Mouse (Mus musculus) urinary bladder, adult 2 months (tissue): ENCODE data around the gene Dcakd. TPM values are rescaled to one million over a fixed set of nuclear protein-coding genes. Genes with fewer than 3 reads are reported as not detected.
A peak's percentile ranks its signal among the peaks of the same experiment; 100 is the strongest.

Experiments used
- DNase-seq: peaks from one replicate; pipeline ENCODE4 v3.0.0; 2022; ENCODE audit warnings: low spot score
- polyA plus RNA-seq: library from polyadenylated mRNA; depleted of rRNA; stranded (reverse); fragments of >200 nt; gene quantifications from 2 replicates; pipeline ENCODE4 v1.2.3, GENCODE M21; 2012

Gene Dcakd
- polyA plus RNA-seq, 1 experiment, result 43.1 TPM

DNA sequence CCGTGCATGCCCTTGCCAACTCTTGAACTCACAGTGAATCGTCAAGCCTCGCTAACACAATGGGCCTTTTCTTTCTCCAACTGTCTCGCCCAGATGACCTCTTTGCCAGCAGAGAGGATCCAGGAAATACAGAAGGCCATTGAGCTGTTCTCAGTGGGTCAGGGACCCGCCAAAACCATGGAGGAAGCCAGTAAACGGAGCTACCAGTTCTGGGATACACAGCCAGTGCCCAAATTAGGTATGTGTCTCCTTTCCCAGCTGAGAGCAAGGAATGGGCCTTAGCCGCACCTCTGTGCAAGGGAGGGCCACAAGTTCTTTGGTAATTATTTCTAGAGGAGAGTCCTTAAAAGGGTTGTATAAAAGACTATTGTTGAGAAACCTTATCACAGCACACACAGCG lies 18.2 kb upstream of the Dcakd start:
- no peak for DNase-seq

DNA sequence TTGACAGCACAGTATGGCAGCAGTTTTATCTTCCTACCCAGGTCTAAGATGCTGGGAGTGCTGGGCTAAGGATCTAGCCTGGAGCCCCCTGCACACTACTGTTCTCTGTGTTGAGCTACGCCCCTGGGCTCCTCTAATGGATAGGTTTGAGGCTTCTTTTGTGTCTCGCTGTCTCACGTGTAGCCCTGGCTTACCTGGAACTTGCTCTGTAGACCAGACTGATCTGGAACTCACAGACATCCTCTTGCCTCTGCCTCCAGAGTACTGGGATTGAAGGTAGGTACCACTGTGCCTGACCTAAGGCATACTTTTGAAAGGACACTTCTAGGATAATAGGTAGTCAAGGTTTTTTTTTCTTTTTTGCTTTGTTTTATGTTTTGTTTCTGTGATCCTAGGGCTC lies 15.8 kb upstream of the Dcakd start:
- DNase-seq, result no peak

DNA sequence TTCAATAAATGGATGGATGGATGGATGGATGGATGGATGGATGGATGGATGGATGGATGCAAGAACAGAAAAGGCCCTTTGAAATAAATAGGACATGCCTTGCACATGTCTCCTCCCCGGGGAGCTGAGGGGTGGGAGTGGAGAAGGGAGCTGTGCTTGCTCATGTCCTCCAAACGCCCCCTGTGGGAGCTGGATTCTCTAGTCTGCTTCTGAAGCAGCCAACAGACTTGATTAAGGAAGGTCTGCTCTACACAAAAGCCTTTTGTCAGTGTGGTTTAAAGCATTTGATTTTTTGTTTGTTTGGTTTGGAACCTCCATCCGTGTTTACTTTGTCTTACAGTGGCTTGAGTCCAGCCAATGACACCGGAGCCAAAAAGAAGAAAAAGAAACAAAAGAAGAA lies 14.7 kb upstream of the Dcakd start:
- no peak for DNase-seq

DNA sequence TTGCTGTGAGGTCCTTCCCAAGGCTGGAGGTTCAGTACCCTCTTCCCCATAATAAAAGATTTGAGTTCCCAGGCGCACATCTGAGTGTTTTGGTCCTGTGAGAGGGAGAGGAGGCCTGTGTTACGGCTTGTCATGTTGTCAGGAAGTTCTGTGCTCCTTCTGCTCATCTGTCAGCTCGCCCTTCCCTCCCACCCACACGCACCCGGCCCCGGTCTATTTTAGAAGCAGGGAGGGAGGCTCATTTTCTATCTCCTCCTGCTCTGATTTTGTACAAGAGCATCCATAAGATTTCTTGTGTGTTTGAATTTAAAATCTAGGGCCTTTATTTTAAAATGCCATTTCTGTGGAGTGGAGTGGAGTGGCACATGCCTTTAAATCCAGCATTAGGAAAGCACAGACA lies 9.9 kb upstream of the Dcakd start:
- DNase-seq, result no peak

DNA sequence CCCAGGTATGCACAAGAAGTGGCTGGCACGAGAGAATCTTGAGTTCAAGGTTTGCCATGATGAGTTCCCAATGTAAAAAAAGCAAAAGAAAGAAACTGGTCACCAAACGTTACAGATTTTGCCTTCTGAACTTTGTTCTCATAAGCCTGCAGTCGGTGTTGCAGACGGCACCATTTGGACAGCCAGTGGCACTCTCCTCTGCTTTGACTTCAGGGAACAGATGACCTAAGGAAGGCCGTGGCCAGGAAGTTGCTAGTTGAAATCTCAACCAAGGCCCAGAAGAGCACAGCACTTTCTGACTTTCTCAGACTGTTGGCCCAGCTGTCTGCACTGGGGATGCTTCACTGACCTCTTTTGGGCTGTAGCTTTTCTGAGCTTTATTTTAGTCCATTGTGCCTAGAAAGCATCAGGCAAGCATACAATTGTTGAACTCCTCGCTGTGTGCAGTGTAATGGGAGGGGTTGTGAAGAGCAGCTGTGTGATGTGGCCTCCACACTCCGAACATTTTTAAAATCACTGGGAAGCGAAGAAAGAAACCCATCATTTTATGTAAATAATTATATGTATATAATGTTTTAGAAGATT lies 8.8 kb upstream of the Dcakd start:
- DNase-seq, result no peak

DNA sequence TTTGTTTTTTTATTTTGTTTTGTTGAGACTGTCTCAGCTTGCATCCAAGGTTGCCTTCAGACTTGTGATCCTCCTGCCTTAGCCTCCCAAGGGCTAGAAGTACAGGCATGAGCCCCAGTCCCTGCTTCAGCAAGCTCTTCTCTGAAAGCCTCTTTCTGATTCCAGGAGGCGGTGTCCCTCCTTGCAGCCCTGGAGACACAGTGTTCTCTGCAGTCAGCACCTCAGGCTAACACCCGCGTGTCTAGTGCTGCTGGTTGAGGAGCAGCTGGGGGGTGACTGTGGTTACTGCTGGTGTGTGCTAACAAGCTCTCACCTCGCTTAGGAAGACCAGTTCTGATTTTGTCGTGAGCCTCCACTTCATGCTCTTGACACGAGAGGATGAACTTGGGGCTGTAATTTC lies 6.9 kb upstream of the Dcakd start:
- no peak for DNase-seq

DNA sequence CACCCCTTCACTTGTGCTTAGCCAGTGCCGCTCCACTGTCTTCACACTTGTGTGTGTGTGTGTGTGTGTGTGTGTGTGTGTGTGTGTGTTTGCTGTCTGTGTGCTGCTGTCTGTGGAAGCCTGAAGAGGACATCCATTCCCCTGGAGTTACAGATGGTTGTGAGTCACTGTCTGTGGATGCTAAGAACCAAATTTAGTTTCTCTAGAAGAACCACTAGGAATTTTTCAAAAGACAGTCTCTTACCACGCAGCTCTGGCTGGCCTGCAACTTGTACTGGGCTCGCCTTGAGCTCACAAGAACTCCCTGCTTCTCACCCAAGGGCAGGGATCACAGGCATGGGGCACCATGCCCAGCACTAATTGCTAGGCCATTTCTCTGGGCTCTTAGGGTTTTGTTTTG lies 4.9 kb upstream of the Dcakd start:
- DNase-seq, result no peak

DNA sequence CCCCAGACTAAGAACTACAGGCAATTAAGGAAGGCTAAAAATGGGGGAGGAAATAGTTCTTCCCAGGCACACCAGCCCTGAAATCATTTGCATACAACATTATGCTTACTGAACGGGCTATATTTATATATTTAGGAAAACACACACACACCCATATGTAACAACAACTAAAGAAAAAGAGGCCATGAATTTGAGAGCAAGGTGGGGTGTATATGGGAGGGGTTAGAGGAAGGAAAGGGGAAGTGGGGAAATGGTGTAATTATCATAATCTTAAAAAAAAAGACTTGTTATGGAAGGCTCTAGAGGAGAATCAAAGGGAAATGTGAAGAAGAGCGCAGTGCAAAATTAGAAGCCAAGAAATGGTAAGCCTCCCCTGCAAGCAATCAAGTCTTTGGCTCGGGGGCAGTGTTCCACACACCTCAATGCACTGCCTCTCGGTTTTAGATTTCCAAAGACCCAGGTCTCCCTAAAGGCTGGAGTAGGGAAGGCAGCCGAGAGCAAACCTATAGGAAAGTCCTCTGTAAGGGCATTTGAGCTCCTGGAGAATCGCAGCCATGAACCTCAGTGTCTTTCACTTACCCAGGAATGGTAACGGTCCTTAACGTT lies 460 bp downstream of the Dcakd start:
- no peak for DNase-seq

DNA sequence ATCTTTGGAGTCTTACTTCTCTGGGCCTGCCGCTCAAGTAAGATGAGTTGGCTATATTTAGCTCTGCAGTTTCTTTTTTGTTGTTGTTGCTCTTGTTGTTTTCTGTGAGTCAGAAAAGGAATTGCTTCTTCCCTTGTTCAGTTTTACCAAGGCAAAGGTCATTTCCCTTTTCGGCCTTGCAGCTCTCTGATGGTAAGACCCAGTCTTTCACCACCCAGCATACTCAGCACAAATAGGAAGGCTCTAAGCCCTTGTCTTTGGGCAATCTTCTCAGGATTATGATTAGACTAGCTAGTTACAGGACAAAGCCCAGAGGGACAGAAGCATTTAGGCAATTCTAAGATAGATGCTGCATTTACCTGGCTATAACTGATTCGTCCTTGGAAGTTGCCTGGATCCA lies 1.2 kb downstream of the Dcakd start:
- no peak for DNase-seq

DNA sequence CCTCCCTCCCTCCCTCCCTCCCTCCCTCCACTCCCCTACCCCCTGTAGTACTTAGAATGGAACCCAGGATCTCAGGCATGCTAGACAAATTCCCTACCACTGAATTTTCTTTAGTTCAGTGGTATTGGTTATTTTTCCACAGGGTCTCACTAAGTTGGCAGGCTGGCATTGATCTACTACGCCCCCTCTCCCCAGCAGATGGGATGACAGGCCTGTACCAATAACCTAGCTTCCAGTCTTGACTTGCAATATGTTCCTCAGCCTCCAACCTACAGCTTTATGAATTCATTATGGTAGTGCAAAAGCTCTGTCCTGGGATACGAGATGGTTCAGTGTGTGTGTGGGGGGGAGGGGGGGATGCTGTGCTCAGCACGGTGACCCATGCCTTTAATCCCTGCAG lies 4.2 kb downstream of the Dcakd start:
- no peak for DNase-seq

DNA sequence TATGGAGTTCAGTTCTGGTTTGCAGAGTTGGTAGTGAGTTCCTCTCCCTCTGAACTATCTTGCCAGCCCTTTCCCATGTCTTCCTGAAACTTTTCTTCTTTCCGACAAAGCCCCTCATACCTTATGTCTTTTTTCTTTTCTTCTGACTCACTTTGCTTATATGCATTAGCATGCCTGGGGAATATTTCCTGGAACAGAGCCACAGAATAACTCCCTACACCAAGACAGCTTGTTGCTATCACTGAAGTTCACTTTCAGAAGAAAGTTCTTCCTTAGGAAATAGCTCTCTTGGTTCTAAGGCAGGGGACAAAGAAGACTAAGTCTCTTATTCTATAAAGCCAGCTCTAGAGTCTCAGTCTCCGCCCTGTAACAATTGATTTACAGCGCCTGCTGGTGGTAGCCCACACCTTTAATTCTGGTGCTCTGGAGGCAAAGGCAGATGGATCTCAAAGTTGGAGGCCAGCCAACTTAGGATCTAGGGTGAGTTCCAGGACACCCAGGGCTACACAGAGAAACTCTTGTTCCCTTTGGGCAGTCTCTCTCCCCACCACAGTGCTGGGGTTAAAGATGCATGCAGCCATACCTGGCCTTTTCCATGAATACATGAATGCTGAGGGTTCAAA lies 7.3 kb downstream of the Dcakd start:
- no peak for DNase-seq

DNA sequence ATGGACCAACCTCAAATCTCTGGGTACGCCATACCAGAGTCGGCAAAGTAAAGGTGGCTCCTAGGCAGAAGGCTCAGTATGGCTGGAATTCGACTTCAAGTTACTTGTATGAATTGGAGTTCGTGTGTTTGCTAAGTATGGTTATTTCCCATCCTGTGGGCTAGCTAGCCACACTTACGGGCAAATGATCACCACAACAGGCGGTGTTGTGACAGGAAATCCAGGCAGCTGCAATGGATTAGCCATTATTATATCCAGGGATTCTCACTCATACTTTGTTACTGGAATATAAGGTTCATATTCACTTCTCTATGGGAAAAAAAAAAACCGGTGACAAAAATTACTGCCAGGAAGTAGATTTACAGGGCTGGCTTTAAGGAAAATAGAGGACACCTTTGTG lies 8.8 kb downstream of the Dcakd start:
- no peak for DNase-seq

DNA sequence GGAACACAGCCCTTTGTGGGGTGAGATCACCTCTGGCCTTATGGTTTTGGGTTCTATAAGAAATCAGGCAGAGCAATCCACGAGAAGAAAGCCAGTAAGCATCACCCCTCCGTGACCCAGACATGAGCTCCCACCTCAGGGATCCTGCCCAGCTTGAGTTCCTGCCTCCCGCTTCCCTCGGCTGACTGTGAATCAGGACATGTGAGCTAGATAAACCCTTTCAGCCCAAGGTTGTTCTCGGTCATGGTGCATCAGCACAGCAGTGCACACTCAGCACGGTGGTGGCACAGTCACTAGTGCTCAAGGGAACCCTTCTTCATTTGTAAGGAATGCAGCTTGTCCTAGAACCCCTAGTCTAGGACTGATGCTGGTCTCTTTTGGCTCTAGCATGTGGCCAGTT lies 9.3 kb downstream of the Dcakd start:
- no peak for DNase-seq

DNA sequence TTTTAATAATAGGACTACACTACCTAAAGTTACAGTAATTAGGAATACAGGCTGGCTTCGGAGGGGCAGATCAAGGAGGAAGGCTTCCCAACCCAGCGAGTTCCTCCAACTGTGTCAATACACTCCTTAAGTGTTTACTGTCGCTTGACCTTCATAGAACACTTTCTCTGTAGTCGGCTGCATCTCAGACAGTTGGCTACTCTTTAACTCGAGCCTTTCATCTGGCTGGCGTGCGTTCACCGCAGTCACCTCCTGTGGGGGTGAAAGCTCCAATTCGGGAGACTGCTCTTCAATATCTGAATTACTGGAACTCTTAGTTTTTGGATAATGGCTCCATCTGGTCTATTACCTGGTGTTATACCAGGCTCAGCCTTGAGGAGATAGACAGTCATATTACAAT lies 10.5 kb downstream of the Dcakd start:
- DNase-seq, result no peak

DNA sequence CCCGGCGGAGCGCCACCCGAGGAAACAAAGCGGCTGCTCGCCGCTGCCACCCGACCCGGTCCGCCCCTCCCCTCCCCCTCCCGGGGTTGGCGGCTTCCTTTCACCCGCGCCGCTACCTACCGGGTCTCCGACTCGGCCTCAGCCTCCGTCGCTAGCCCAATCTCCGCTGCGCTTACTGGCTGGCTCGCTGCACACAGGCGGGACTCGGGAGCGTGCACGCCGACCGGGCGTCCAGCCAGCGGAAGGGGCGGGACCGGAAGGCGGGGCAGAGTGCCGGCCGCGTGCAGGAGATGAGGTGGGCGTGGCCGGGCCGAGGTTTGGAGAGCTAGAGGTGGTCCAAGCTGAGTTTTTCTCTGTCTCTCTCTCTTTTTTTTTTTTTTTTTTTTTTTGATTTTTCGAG lies 11.2 kb downstream of the Dcakd start:
- peak; percentile 97 for DNase-seq

DNA sequence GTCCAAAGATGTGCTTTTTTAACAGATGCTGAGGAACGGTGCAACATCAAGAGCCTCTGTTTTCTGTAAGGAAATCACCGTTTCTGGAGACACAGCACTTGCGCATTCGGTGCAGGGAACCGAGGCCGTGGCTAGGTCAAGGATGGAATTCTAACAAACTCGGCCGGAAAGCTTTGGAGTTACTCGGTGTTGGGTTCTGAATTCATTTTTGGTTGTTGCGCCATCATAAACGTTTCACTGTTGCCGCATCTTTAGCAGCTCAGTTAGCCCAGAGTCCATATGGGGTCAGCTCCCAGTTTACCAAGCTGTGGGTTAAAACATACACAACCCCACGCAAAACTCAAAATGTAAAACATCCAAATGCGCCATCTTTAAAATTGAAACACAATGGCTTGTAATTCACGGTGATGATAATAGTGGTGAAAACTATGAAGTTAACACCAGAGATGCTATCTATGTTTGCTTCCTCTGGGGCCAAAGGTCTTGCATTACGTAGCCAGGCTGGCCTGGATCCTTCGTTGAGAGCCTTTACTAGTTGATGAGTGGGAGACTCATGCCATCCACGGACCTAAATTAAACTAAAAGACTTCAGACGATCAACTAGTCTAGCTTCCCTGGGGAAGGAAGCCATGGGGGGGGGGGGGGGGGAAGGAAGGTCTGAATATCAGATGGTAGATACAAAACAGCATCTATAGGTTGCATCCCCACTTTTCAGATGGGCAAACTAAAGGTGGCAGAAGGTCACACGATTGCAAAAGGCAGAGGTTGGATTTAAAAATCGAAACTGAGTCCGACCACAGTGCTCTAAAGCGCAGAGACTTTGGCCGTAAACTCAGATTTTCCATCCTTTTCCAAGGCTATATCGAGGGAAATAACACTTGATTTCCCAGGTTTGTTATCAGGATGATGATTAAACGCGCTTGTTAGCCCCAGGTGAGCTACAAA lies 12.0 kb downstream of the Dcakd start:
- DNase-seq, result no peak

DNA sequence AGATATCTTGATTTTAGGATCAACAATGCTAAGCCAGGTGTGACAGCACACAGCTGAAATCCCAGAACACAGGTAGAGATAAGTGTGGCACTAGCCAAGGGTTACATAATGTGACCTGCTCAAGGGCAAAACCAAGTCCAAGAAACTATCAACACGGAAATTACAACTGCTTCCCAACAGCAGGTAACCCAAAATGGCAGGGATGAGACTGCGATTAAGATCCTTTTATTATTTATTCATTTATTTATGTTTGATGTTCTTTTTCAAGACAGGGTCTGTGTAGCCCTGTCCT lies 17.0 kb downstream of the Dcakd start:
- no peak for DNase-seq

DNA sequence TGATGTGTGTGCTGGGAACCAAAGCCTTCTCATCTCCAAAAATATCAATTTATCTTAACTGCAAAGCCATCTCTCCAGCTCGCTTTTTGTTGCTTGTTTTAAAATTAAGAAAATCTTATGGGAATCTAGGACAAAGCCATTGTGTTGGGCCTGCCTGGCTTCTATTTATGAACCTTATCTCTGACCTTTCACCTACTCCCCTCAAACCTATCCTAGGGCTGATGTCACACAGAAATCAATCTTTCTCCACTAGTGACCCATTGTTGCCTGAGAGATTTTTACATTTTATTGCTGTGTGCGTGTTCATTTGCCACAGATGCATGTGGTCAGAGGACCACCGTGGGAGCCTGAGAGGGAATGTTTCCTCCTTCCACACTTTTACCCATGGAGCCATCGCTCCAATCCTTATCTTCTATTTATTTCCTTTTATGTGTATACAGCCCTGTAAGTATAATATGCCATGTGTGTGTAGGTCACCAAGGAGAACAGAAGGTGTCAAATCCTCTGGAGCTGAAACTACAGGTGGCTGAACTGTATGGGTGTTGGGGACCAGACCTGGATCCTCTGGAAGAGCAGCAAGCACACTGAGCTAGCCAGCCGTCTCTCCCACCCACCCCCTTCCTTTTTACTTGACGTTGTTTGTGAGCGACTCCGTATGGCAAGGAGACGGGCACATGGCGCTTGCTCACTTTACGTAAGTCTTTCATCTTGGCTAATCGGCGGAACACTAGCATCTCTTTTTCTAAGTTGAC lies 17.5 kb downstream of the Dcakd start:
- DNase-seq, result no peak

DNA sequence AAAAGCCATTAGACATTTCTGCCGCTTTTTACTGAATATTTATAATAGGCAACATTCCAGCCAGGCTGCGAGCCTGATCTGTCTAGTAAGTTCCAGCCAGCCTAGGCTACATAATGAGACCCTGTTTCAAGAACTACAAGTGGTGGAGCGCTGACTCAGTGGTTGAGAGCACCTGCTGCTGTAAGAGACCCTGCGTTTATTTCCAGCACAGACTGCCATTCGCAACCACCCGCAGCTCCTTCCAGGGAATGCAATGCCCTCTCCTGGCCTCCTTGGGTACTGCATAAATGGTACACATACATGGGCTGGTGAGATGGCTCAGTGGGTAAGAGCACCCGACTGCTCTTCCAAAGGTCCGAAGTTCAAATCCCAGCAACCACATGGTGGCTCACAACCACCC lies 18.9 kb downstream of the Dcakd start:
- DNase-seq, result no peak

DNA sequence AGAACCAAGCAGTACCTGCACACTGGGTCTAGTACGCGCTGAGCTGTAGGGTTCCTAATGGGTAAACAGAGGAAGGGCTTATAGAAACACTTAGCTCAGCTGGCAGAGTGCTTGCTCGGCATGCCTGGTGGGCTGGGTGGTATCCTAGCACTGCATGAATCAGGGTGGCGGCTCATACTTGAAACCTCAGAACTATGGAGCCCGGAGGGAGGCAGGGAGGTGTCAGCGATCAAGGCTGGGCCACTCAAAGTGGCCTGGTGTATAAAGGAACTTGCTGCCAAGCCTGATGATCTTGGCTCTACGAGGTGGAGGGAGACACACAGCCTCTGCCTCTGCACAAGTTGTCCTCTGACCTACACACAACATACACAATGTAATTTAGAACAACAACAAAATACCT lies 19.6 kb downstream of the Dcakd start:
- DNase-seq, result no peak

DNA sequence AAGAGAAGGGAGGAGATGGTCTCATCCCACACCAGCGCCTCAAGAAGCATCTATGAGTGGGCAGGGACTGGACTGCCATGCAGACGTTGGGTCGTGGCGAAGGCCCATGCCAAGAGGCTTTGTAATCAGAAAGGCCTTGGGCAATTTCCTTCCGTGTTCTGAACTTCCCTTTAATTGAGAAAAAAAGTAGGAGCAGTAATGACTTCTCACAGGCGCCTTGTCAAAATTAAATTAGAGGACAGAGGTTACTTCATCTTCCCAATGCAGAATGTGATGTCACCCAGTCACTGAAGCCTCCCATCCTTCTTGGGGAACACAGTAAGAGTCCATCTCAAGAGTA lies 21.2 kb downstream of the Dcakd start:
- DNase-seq, result no peak

DNA sequence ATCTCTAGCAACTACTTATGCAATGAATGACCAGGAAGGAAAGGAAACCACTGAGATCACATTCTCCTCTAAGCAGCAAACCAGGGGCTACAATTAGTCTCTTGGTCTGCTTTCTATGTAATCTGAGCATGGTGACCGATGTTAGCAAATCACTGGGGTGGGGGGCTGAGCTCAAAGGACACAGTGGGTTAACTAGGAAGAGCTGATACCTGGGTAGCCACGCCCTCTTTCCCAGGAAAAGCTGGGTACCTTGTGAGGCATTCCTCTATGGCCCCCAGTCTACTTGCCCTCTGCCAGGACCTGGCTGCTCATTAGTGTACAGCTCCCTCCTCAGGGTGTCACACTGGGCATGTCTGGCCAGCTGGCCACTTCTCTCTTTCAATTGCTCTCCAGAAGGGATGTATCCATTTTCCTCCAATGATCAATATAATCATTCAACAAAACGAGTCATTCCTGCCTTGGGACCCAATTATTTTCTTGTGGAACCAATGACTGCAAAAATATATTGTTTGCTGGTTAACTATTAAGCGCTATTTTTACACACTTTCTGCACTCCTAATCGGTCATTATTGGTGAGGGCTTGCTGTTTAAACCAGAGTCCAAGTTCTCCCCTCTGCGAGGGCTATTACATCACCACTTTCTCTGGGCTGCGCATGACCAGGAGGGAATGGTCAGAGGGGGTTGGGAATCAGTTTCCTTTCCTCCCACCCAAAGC lies 21.7 kb downstream of the Dcakd start:
- DNase-seq, result no peak
